Mouse (Mus musculus): ENCODE data around the gene Bcl2l15. TPM values are rescaled to one million over a fixed set of nuclear protein-coding genes. Genes with fewer than 3 reads are reported as not detected.

Bcl2l15 gene
- polyA plus RNA-seq (2014; fragmentation: Illumina TruSeq; extraction: RNeasy Lipid Tissue Mini Kit (QIAGEN cat#74804); ENCODE audit: low read depth, low replicate concordance), result 0.85 TPM

DNA sequence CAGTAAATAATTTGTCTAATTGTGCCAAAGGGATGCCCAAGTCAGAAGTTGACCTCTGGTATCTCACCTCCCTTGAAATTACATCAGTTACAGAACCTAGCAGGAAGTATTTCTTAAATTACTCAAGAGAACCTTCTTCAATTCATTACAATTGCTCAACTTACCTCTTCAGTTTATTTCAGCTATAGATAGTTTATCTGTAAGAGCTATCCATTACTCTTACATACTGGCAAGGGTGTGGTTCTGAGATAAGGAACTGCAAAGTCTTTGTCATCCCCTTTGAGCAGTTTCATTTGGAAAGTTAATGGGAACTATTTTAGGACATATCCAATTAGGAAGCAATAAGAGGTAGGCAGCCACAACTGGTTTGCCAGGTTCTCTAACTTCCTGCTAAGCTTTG is at the start of gene Bcl2l15:
Bcl2l15 (plus strand) TSS at position 176 of the 400 bp plus-strand sequence.

DNA sequence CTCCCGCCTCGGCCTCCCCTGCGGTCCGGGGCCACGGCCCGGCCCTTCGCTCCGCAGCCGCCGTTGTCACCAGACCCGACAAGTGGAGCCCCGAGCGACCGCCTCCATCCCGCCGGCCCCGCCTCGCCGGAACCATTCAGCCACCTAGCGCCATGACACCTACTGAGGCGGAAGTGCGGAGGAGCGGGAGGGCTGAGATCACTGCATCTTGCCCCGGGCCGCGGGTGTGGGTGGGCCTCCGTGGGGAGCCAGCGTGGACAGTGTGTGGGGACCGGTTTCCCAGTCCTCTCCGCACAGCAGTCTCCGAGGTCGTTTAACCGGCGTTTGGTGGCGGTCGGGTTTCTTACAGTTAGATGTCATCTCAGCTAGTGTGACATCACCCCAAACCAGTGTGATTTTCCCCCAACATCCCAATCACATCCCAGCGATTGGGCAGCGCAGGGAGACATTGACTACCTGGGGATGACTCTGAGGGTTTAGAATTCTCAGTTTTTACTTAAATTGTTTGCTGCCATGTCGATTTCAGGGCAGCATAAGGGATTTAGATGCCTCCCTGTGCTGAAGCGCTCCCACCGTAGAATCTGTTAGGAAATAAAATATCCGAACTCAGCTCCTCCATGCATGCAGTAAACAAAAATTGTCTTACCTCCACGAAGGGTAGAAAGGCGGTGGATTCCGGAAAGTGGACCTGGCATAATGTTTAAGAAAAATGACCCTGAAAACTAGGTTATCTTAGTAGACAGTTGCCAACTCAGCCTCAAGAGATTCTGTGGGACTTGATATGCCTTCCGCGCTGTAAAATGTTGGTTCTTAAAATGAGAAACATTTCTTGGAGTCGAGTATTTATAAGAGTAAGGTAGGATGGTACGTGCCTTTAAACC is 40.9 kb upstream of the Bcl2l15 start, which contains the start of gene Hipk1:
Hipk1 (minus strand) TSS at position 334 of the 881 bp plus-strand sequence.

DNA sequence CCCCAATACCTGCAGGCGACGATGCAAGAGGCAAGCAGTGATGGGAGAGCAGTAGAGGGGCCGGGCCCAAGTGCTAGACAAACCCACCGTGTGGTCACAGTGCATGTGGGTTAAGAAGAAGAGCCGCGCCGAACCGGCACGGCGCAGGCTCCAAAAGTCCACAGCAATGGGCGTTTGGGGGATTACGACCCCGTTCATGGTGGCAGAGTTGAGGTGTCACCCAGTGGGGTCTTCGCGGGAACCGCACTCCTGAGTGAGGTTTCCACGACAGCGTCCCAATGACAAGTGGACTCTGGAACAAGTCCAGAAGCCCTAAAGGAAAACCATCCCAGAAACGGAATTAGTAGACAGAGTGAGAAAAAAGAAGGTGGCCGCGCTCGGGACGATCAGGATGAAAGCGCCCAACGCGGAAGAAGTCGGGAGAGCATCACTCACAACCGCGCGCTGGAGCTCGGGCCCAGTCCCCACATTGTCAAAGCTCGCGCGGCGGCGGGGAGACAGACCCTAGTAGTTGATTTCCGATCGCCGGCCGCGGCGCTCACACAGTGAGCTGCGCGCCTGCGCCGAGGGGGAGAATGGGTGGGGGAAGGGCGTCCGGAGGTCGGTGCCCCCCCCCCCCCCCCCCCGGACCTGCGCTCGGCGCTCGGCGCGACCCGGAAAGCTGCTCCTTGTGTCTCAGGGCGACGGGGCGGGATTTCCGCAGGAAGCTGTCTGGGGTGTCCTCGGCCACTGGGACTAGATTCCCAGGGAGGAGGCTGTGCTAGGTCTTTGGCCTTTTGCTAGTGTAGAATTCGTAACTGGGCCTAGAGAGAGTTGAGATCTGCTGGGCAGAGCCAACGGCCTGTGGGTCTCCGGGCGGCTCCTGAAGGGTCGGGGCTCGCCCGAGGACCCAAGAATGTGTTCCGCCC is 23.3 kb upstream of the Bcl2l15 start, which contains the start of the genes Dclre1b, Ap4b1 and Gm43064:
Dclre1b (minus strand) TSS at position 554 of the 908 bp plus-strand sequence.
Ap4b1 (plus strand) TSS at position 630 of the 908 bp plus-strand sequence.
Gm43064 (plus strand) TSS at position 683 of the 908 bp plus-strand sequence.

DNA sequence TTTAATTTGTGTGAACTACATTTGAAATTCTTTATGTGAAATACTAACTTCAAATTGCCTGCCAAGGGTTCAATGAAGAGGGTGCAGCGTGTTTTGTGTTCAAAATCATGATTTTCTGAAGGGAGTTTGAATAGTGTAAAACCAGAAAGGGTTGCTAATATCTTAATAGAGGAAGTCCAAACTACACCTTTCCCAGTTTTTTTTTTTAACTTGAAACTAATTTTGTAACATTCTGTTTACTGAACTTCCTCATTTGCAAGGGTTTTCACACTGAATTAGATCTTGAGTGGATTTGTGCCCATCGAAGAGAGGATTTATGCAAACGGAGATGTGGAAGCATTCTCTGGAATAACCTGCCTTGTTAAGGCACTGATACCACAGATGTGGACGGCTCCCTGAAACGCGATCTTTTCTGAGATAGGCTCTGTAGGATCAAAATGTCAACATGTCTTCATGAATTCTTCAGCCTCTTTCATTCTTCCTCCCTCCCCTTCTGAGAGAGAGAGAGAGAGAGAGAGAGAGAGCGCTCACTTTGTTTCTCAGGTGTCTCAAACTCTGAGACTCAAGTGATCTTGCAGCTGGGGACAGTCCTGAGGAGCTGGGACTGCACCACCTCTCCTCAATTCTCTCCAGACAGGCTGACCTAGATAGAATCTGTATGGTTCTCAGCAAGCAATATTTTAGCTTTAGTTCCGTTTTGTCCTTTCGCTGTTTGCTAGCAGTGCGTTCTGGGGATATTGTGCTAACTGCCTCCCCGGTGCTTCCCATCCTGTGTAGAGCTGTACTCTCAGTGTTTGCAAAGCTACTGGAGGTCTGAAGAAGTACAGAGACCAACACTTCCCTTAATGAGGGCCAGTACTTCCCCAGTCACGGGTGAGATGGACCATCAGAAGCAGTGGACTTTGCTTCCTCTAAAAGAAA is 26.7 kb downstream of the Bcl2l15 start, which contains the start of gene Ptpn22:
Ptpn22 (plus strand) TSS at position 915 of the 921 bp plus-strand sequence.

Other genes with a start within 250 kb of the Bcl2l15 start
- gene Atg4a-ps, start 186.5 kb upstream of the Bcl2l15 start, polyA plus RNA-seq (2014; fragmentation: Illumina TruSeq; extraction: RNeasy Lipid Tissue Mini Kit (QIAGEN cat#74804); ENCODE audit: low read depth, low replicate concordance), result not detected
- gene Olfml3, start 94.6 kb upstream of the Bcl2l15 start, polyA plus RNA-seq (2014; fragmentation: Illumina TruSeq; extraction: RNeasy Lipid Tissue Mini Kit (QIAGEN cat#74804); ENCODE audit: low read depth, low replicate concordance), result 7.2 TPM
- gene Gm10964, start 93.2 kb upstream of the Bcl2l15 start, polyA plus RNA-seq (2014; fragmentation: Illumina TruSeq; extraction: RNeasy Lipid Tissue Mini Kit (QIAGEN cat#74804); ENCODE audit: low read depth, low replicate concordance), result not detected
- 120 TPM for gene Hipk1, start 41.0 kb upstream of the Bcl2l15 start, polyA plus RNA-seq (2014; fragmentation: Illumina TruSeq; extraction: RNeasy Lipid Tissue Mini Kit (QIAGEN cat#74804); ENCODE audit: low read depth, low replicate concordance)
- 9.7 TPM for gene Dclre1b, start 23.2 kb upstream of the Bcl2l15 start, polyA plus RNA-seq (2014; fragmentation: Illumina TruSeq; extraction: RNeasy Lipid Tissue Mini Kit (QIAGEN cat#74804); ENCODE audit: low read depth, low replicate concordance)
- gene Ap4b1, start 23.1 kb upstream of the Bcl2l15 start, polyA plus RNA-seq (2014; fragmentation: Illumina TruSeq; extraction: RNeasy Lipid Tissue Mini Kit (QIAGEN cat#74804); ENCODE audit: low read depth, low replicate concordance), result 17.0 TPM
- not detected for gene Gm43064, start 23.0 kb upstream of the Bcl2l15 start, polyA plus RNA-seq (2014; fragmentation: Illumina TruSeq; extraction: RNeasy Lipid Tissue Mini Kit (QIAGEN cat#74804); ENCODE audit: low read depth, low replicate concordance)
- gene Ptpn22, start 27.2 kb downstream of the Bcl2l15 start, polyA plus RNA-seq (2014; fragmentation: Illumina TruSeq; extraction: RNeasy Lipid Tissue Mini Kit (QIAGEN cat#74804); ENCODE audit: low read depth, low replicate concordance), result 11.2 TPM
- 57.3 TPM for gene Rsbn1, start 81.5 kb downstream of the Bcl2l15 start, polyA plus RNA-seq (2014; fragmentation: Illumina TruSeq; extraction: RNeasy Lipid Tissue Mini Kit (QIAGEN cat#74804); ENCODE audit: low read depth, low replicate concordance)
- gene Phtf1, start 135.5 kb downstream of the Bcl2l15 start, polyA plus RNA-seq (2014; fragmentation: Illumina TruSeq; extraction: RNeasy Lipid Tissue Mini Kit (QIAGEN cat#74804); ENCODE audit: low read depth, low replicate concordance), result 23.2 TPM